Mouse (Mus musculus): ENCODE data around the gene Ticrr.

GRCm38 (mm10) chr7:79744585-79744984 is 84.6 kb downstream of the Ticrr start:
- TF ChIP-seq MAZ (IDR thresholded peaks at IDR 0.05; ENCODE audit: low read depth, low read length), result no peak
- TF ChIP-seq CTCF (IDR thresholded peaks at IDR 0.05 in 2 of 3, conservative IDR thresholded peaks at IDR 0.05 in 1 of 3; ENCODE audit: control insufficient read depth in 1 of 3, insufficient read depth in 1 of 3, low read depth in 2 of 3, low read length in 3 of 3, poor library complexity in 1 of 3, severe bottlenecking in 1 of 3), result no peak
- no peak for TF ChIP-seq USF2 (IDR thresholded peaks at IDR 0.05; ENCODE audit: borderline replicate concordance in 1 of 2, insufficient read depth in 1 of 2, low read depth in 1 of 2, low read length in 2 of 2)
- peak; percentile 70 for TF ChIP-seq RCOR1 (IDR thresholded peaks at IDR 0.05; ENCODE audit: low read depth, low read length)
- TF ChIP-seq MAFK (IDR thresholded peaks at IDR 0.05; ENCODE audit: borderline replicate concordance, low read depth, low read length), result no peak
- no peak for TF ChIP-seq SIN3A (IDR thresholded peaks at IDR 0.05; ENCODE audit: low read length)
- no peak for TF ChIP-seq MYC (IDR thresholded peaks at IDR 0.05; ENCODE audit: low read depth, low read length)
- TF ChIP-seq POLR2AphosphoS2 (IDR thresholded peaks at IDR 0.05; ENCODE audit: low read length), result no peak
